Mouse (Mus musculus) c-Kit-positive CD71-negative TER-119-negative erythroid progenitor cells, embryonic 14.5 days (primary cell): ENCODE measurements around the gene Rxrg.

Source experiments
- DNase-seq: peaks from one replicate; pipeline ENCODE4 v3.0.0-alpha.2; 2013; ENCODE audit warnings: low read depth

Rxrg gene

DNA sequence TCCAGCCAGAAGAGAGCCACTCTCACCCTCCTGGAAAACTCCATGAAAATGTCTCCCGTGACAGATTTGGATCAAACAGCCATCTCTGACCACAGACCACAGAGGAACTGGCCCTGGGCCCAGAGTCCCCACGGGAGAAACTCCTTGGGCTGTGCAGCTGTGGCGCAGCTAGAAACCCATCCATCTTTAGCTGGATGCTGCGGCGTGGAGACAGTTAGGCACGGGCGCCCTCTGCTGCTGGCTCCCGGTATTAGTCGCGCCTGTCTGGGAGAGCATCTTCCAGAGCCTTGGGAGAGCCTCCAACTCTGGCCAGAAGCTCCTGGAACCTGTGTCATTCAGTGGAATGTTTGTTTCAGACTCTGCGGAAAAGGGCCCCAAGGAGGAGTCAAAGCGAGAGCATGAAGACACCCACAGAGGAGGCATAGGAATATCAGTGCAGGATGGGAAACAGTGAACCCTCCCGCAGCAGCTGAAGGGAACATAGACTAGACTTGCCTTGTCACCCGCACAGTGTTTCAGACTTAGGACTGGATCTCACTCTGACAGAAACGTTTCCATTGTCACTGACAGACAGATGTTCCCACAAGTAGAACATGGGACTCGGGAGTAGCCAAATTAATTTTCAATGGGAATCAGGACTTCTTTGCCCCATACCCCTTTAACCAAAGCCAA lies 46.8 kb downstream of the Rxrg start:
- DNase-seq = peak; percentile 31

DNA sequence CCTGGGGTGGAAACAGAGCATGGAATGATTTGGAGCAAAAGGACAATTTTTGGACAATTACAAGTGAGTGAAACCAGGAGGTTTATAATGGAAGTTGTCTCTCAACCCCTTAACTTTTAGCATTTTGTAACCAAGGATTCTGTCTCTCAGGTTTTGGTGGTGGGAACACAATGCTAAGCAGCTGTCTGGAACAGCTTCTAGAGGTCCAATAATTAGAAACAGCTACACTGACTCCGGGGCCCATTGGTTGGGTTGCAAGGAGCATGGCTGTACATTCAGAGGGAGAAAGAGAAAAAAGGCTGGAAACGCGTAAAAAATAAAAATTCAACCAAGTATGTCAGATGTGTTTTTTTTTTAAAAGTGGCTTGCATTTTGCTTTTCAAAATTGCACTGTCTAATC lies 50.5 kb downstream of the Rxrg start:
- DNase-seq = no peak

DNA sequence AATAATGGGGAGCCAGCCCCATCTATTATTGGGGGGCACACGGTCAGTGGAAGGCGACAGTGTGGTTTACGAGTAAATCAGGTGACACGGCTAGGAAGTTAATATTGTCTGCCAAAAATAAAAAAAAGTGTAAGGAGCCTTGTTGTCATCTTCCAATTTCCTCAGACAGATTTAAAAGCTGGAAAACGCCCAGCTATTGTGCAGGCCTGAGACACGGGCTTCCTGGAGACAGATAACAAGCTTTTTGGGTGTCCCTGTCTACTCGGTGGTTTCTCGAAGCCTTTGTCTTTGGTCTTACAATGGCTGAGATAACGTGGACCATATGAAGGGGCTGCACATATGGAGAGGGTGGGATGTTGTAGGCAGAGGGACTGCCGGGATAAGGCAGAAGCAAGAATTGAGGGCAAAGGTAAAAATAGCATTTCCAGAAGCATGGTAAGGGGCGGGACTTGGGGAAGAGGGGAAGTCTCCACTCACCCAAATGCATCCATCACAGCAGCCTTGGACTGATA lies 51.0 kb downstream of the Rxrg start:
- no peak for DNase-seq

DNA sequence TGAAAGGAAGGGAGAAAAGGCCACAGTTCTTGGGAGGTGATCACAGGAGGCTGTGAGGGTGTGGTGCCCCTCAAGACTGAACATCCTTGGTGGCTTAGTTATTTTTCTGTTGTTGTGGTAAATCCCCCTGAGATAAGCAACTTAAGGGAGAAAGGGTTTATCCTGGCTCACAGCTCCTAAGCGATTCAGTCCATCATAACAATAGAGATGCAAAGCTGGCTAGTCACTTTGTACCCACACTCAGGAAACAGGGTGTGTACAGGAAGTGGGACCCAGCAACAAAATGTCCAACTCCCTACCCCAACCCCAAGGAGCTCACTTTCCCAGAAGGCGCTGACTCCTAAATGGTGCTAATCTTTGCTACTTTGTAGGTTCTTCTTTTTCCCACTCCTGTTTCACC lies 54.2 kb downstream of the Rxrg start:
- DNase-seq = no peak

DNA sequence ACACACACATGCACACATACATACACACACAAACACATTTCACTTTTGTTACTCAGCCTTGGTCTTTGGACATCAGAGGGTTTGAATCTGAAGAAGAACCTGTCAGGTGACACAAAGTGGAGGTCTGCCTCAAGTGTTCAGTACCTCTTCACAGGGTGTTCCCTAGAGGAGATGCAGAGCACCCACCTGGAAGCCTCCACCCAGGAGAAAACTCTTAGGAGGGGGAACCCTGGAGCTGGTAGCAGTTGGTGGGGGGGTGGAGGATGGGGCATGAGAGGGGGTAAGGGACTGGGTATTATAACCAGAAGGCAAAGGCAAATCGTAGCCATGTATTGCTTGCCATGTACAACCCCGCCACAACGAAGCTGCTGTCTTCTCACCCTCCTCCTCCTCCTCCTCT lies 60.9 kb downstream of the Rxrg start:
- DNase-seq = no peak

DNA sequence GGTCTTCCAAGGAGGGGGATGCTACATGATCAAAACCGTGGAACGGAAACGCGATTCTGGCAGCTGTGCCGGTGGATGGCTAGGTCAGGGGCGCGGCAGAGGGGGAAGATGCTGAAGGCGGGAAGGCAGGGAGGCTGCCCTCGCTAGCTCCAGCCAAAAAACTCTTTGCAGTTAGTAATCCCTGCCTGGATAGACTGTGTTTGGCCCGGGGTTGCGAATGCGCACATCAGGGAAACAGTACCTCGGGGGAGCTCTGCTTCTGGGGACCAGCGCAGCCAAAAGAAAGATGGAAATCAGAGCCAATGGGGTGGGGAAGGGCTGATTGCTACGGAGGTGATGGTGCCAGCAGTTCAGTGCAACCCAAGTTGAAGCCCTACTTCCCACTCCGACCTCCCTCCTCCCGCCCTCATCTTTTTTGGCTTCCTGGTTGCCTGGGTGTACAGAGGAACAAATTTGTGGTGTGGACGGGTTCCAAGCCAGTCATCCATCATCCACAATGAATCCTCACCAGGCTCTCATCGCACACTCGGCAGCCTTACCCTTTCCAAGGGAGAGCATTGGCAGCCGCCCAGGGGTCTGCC lies 62.4 kb downstream of the Rxrg start:
- DNase-seq = no peak

DNA sequence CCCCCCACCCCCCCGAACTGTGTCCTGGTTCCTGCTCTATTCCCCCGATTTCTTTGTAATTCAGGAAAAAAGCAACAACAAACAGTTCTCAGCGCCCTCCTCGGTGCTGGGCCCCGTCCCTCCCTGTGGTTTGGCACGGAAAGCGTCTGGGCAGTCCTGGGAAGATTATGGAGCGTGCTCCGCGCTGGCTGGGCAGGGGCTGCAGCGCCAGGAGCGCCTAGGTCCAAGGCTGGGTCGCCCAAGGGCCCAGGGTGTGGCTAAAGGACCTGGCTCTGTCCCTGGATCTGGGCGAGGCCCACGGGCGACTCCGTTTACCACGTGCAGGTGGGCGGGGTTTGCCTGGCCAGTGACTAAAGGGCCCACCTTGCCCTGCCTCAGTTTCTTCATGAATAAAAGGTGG lies 62.9 kb downstream of the Rxrg start:
- no peak for DNase-seq

DNA sequence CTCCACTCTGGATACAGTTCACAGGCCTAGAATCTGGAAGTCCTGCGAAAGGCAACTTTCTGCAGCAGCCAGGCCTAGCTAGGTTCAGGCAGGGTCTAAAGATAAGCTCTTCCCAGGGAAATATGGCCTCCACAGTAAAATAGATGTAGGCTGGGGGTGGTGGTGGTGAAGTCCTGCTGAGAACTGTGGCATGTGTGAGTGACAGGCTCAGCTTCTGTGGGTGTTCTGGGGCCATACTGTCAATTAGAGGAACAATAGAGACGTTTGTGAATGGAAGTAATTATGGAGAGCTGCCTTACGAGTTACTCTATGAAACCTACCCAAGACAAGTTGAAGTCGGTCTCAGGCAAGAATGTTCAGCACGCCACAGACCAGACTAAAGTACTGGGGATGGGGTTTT lies 65.0 kb downstream of the Rxrg start:
- DNase-seq = no peak

DNA sequence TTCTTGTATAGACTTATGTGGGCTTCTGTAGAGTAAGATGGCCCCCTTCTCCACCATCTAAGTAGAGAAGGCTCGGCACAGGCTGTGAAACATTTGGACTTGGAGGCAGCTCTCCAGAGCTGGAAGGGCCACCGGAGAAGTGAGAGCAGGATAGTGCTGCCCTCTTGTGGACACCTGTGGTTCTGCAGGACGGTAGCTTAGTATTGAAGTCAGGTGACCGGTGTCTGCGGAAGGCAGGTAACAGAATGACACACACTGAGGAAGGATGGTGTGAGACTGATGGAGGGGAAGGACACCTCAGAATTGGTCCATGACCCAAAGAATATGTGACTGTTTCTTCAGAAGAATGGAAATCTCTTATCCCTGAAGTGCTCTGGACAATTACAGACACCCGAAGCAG lies 71.6 kb downstream of the Rxrg start:
- DNase-seq = peak; percentile 14

DNA sequence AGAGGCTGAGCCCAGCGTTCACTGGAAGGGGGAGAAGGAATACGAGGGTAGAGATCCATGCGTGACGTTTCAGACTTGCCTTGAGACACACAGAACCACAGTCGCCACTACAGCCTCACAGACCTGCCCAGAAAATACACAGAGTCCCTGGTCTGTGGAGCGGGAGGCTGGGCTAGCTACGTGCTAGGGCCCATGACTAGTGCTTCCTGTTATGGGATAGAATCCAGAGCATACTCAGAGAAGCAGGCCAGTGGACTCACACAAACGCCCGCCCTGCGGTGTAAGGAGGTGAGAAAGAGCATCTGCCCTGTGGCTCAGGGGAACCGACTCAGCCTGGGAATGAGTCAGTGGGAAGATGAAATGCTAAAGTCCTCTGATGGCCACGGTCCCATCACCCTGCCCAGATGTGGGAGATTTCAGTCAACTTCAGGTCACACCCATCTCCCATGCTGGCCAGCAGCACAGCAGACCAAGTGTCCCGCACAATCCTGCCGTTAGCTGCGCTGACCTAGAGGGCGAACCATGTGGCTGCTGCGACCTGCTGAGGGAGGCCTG lies 74.3 kb downstream of the Rxrg start:
- no peak for DNase-seq

DNA sequence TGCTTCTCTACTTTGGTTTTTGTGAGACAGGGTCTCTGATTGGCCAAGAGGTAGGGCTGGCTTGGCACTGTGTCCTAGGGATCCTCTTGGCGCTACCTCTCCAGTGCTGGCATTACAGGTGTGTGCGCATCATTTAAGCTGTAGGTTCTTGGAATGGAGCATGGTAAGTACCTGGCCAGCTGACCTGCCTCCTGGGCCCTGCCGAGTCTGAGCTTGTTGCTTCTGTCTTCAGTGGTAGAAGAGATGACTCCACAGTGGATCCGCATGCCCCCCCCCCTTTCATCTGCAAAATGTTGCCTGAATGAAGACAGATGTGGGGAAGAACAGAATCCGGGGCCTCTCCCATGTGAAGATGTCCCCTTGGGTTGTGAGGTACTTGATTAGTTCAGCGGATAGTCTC lies 80.9 kb downstream of the Rxrg start:
- no peak for DNase-seq

DNA sequence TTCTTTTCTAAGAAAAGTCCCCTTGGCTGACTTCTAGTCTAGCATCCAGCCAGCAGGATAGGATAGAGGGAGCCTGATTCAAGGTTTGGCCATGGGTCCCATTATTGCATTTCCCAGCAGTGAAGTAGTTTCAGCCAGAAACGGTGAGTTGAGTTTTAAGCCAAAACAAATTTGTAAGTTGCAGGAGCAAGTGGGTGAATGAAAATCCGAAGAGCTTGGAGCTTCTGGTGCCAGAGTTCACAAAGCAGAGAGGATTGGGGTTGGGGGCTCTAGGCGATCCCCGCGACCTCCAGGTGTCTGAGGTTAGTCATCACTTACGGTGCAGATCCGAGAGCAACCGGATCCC lies 89.8 kb downstream of the Rxrg start:
- no peak for DNase-seq

DNA sequence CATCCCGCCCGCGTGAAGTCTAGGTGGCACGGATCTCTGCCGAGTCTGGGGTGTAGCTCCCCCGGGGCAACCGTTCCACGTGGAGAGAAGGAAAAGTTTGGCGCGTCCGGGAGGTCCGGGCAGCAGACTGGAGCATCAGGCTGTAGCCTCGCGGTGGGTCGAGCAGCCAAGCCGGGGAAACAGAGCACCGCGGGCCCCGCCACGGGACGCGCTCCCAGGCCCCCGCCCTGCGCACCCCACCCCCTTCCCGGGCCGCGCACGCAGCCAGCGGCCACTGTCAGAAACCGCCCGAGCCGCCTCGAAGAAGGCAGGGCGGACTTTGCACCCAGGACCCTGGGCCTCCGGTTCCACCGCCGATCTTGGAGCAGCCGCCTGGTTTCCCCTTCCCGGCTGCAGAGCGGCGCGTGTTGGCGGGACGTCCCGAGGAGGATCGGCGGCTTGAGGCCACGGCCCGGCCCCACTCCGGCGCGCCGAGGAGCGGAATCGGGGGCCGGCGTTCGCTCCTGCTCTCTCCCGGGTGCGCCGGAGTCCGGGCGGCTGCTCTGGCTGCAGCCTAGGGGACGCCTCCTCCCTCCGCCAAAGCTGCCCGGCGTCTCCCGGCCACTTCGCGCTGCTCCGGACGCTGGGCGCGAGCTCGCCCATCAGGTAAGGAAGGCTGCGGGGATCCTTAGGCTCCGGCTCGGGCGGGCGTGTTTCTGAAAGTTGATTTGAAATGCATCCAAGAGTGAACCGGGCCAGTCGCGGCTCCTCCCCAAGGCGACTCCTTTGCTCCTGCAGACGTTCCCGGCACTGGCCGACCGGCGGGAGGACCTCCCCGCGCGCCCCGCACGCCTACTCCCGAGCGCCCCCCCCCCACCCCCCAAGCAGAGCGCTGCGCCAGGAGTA lies 90.4 kb downstream of the Rxrg start:
- no peak for DNase-seq

DNA sequence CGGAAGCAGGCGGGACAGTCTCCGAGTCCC lies 90.9 kb downstream of the Rxrg start, which contains the start of gene Lmx1a:
TSS of gene Lmx1a (plus strand) at position 6 of the 30 bp plus-strand sequence.
- no peak for DNase-seq
